Mouse (Mus musculus) adrenal gland, adult 8-10 months (tissue): ENCODE measurements around the gene Gimap5. TPM values are rescaled to one million over a fixed set of nuclear protein-coding genes. Genes with fewer than 3 reads are reported as not detected.

Experiments
- total RNA-seq, 4 experiments: library from RNA; stranded (reverse); gene quantifications; 2 replicates each; pipeline ENCODE4 v1.2.4; 2022

The Gimap5 gene
- total RNA-seq, 4 experiments from 2014 or later, result 13.9 to 22.5 (median 16.9) TPM

Other genes with a start within 250 kb of the Gimap5 start
- gene Atp6v0e2, start 208.6 kb upstream of the Gimap5 start, total RNA-seq, result 100 to 1,000 TPM; 100 to 130 (median 113) TPM
- gene Lrrc61, start 191.4 kb upstream of the Gimap5 start, total RNA-seq, result 10 to 100 TPM; 45.6 to 49.5 (median 49.1) TPM
- gene Rarres2, start 173.4 kb upstream of the Gimap5 start, total RNA-seq, result 100 to 1,000 TPM in 1 of 4 experiments, 10 to 100 TPM in 3; 68.8 to 138 (median 88.5) TPM
- gene Gm45021, start 156.6 kb upstream of the Gimap5 start, total RNA-seq, result not detected
- 10 to 100 TPM; 59.1 to 84.5 (median 79.5) TPM for gene Repin1, start 152.3 kb upstream of the Gimap5 start, total RNA-seq
- 1 to 10 TPM in 3 of 4 experiments, not detected in 1; 1.8 to 7.7 (median 2.6) TPM for gene Gm44965, start 152.3 kb upstream of the Gimap5 start, total RNA-seq
- 10 to 100 TPM; 10.8 to 14.9 (median 13.4) TPM for gene Zfp775, start 144.1 kb upstream of the Gimap5 start, total RNA-seq
- 1 to 10 TPM; 1.9 to 6.3 (median 4.1) TPM for gene AI854703, start 119.4 kb upstream of the Gimap5 start, total RNA-seq
- 10 to 100 TPM in 2 of 4 experiments, 1 to 10 TPM in 2; 9.1 to 15.2 (median 11.7) TPM for gene Gimap8, start 99.0 kb upstream of the Gimap5 start, total RNA-seq
- gene Gimap9, start 70.1 kb upstream of the Gimap5 start, total RNA-seq, result 1 to 10 TPM; 6.9 to 8.3 (median 7.0) TPM
- 10 to 100 TPM; 29.1 to 56.5 (median 49.4) TPM for gene Gimap4, start 61.6 kb upstream of the Gimap5 start, total RNA-seq
- gene Gimap6, start 38.0 kb upstream of the Gimap5 start, total RNA-seq, result 10 to 100 TPM; 53.5 to 89.6 (median 66.6) TPM
- 1 to 10 TPM; 1.9 to 6.3 (median 3.6) TPM for gene Gm28053, start 27.6 kb upstream of the Gimap5 start, total RNA-seq
- under 1 TPM in 3 of 4 experiments, not detected in 1; 0.28 to 0.83 (median 0.52) TPM for gene Gimap7, start 27.6 kb upstream of the Gimap5 start, total RNA-seq
- 10 to 100 TPM in 3 of 4 experiments, 1 to 10 TPM in 1; 7.4 to 18.7 (median 11.0) TPM for gene Gimap1, start 7.1 kb upstream of the Gimap5 start, total RNA-seq
- gene Gimap3, start 24.7 kb downstream of the Gimap5 start, total RNA-seq, result 10 to 100 TPM in 3 of 4 experiments, 1 to 10 TPM in 1; 9.6 to 18.3 (median 13.7) TPM
- gene Tmem176a, start 94.7 kb downstream of the Gimap5 start, total RNA-seq, result 100 to 1,000 TPM; 404 to 478 (median 432) TPM
- gene Tmem176b, start 95.3 kb downstream of the Gimap5 start, total RNA-seq, result 100 to 1,000 TPM; 722 to 872 (median 775) TPM
- not detected for gene Aoc1, start 126.7 kb downstream of the Gimap5 start, total RNA-seq
- not detected for gene 1600015I10Rik, start 183.7 kb downstream of the Gimap5 start, total RNA-seq
- gene Doxl2, start 228.8 kb downstream of the Gimap5 start, total RNA-seq, result under 1 TPM in 1 of 4 experiments, not detected in 3; 0.24 TPM
- under 1 TPM in 2 of 4 experiments, not detected in 2; 0.14 to 0.32 TPM for gene Svs1, start 240.7 kb downstream of the Gimap5 start, total RNA-seq